In the genomic region with DNA sequence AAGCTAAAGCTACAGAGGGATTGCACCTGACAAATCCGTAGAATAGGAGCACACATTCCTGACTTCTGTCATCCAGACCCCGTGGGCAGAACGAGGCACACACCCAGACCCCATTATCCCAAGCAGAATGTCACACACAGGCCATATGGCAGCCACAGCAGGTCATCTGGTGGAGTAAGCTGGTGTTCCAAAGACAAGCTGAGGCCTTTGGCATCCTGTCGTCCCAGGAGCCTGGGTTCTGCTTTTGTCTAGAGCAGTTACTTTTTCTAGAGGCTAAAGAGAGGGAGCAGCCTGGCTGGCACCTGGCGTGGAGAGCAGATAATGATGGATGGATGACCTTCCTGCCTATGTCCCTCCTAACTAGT, we compare ENCODE assay signal across 14 mouse cellular contexts.
DNase-seq lines count a peak whose midpoint lies in the region; ATAC-seq and TF ChIP-seq lines count a peak whose summit lies in the region.
"Had no signal": no experiment of that assay in that cellular context is flagged by ENCODE, and none has a peak within 500 bp of the region (broad histone marks: within the 10 kb centered on the region; RNA-seq: fewer than 3 reads in every experiment).

No protein-coding gene starts in this region.

- H3K9ac ChIP-seq in forebrain, embryonic 11.5 days (ENCODE audit: low read length), result no peak overlapping the region
- no peak overlapping the region for H3K9ac ChIP-seq in midbrain, embryonic 15.5 days
- H3K9ac ChIP-seq: heart, embryonic 15.5 days; liver, embryonic 15.5 days; midbrain, embryonic 12.5 days had no signal

- H3K4me3 ChIP-seq in forebrain, embryonic 11.5 days (ENCODE audit: low read depth, low read length), result no peak overlapping the region
- H3K4me3 ChIP-seq in forebrain, embryonic 10.5 days, result no peak overlapping the region
- H3K4me3 ChIP-seq in midbrain, embryonic 15.5 days, result no peak overlapping the region
- H3K4me3 ChIP-seq in midbrain, embryonic 10.5 days, result no peak overlapping the region
- H3K4me3 ChIP-seq in hindbrain, embryonic 10.5 days, result no peak overlapping the region
- H3K4me3 ChIP-seq in lung, adult 2 months (replicated peaks; ENCODE audit: extremely low read depth, low read depth, low read length), result no peak overlapping the region
- H3K4me3 ChIP-seq: embryonic facial prominence, embryonic 10.5 days; heart, embryonic 15.5 days; liver, embryonic 15.5 days; midbrain, embryonic 12.5 days had no signal

- no peaks in the 10 kb centered on the region for H3K9me3 ChIP-seq in forebrain, embryonic 11.5 days (ENCODE audit: control insufficient read depth, low read length)
- H3K9me3 ChIP-seq in forebrain, embryonic 10.5 days, result no peaks in the 10 kb centered on the region
- no peaks in the 10 kb centered on the region for H3K9me3 ChIP-seq in midbrain, embryonic 15.5 days
- H3K9me3 ChIP-seq in midbrain, embryonic 10.5 days (replicated peaks), result no peaks in the 10 kb centered on the region
- no peaks in the 10 kb centered on the region for H3K9me3 ChIP-seq in hindbrain, embryonic 10.5 days
- H3K9me3 ChIP-seq: embryonic facial prominence, embryonic 10.5 days; heart, embryonic 15.5 days; liver, embryonic 15.5 days; midbrain, embryonic 12.5 days had no signal

- H3K4me1 ChIP-seq in forebrain, embryonic 11.5 days (replicated peaks; ENCODE audit: control insufficient read depth, insufficient read depth, low read length), result no peaks in the 10 kb centered on the region
- peaks cover 39% of the 10 kb centered on the region for H3K4me1 ChIP-seq in forebrain, embryonic 10.5 days
- H3K4me1 ChIP-seq in midbrain, embryonic 15.5 days, result peaks cover 8% of the 10 kb centered on the region; the same call in 1 of the 2 replicates
- H3K4me1 ChIP-seq in midbrain, embryonic 10.5 days, result peaks cover 48% of the 10 kb centered on the region
- H3K4me1 ChIP-seq in hindbrain, embryonic 10.5 days (replicated peaks), result peaks cover 34% of the 10 kb centered on the region
- H3K4me1 ChIP-seq in lung, adult 2 months (ENCODE audit: control insufficient read depth, insufficient read depth, low read length), result peaks cover 5% of the 10 kb centered on the region
- H3K4me1 ChIP-seq: liver, embryonic 15.5 days had no signal

- 26% methylated on average over 5 of the region's 5 CpGs for WGBS in forebrain, embryonic 11.5 days
- 28% methylated on average over 5 of the region's 5 CpGs for WGBS in forebrain, embryonic 10.5 days
- WGBS in midbrain, embryonic 15.5 days, result 27% methylated on average over 5 of the region's 5 CpGs
- 35% methylated on average over 5 of the region's 5 CpGs for WGBS in midbrain, embryonic 10.5 days
- WGBS in hindbrain, embryonic 10.5 days, result 28% methylated on average over 5 of the region's 5 CpGs
- WGBS in lung, adult 2 months, result 61% methylated on average over 5 of the region's 5 CpGs

- no peaks in the 10 kb centered on the region for H3K27me3 ChIP-seq in forebrain, embryonic 11.5 days (ENCODE audit: control insufficient read depth, insufficient read depth, low read length)
- peaks cover 1% of the 10 kb centered on the region; the same call in 1 of the 2 replicates for H3K27me3 ChIP-seq in forebrain, embryonic 10.5 days (ENCODE audit: poor library complexity, severe bottlenecking)
- no peaks in the 10 kb centered on the region for H3K27me3 ChIP-seq in midbrain, embryonic 15.5 days (replicated peaks)
- no peaks in the 10 kb centered on the region for H3K27me3 ChIP-seq in midbrain, embryonic 10.5 days (ENCODE audit: low read depth, poor library complexity, severe bottlenecking)
- H3K27me3 ChIP-seq in hindbrain, embryonic 10.5 days (ENCODE audit: insufficient read depth, poor library complexity, severe bottlenecking), result no peaks in the 10 kb centered on the region
- H3K27me3 ChIP-seq: heart, embryonic 15.5 days; liver, embryonic 15.5 days had no signal

- H3K27ac ChIP-seq in forebrain, embryonic 11.5 days (ENCODE audit: low read depth, low read length), result no peak overlapping the region
- no peak overlapping the region for H3K27ac ChIP-seq in forebrain, embryonic 10.5 days
- no peak overlapping the region for H3K27ac ChIP-seq in midbrain, embryonic 15.5 days
- H3K27ac ChIP-seq in midbrain, embryonic 10.5 days (replicated peaks), result no peak overlapping the region
- H3K27ac ChIP-seq in hindbrain, embryonic 10.5 days, result no peak overlapping the region
- H3K27ac ChIP-seq: embryonic facial prominence, embryonic 10.5 days; heart, embryonic 15.5 days; liver, embryonic 15.5 days; midbrain, embryonic 12.5 days had no signal

- no peak for TF ChIP-seq POLR2A in lung, adult 2 months (IDR thresholded peaks at IDR 0.05; ENCODE audit: borderline replicate concordance, extremely low read depth, low read depth, low read length)

- no peak for DNase-seq in forebrain, embryonic 11.5 days (ENCODE audit: low spot score)
- DNase-seq in forebrain, embryonic 10.5 days (ENCODE audit: extremely low spot score, low spot score), result no peak
- DNase-seq in midbrain, embryonic 10.5 days (ENCODE audit: low spot score), result no peak
- DNase-seq in hindbrain, embryonic 10.5 days (ENCODE audit: low spot score), result peak; percentile 20
- peak; percentile 28 for DNase-seq in retina, postnatal 1 day
- no peak for DNase-seq in lung, postnatal 4 days
- no peak for DNase-seq in lung, adult 2 months
- DNase-seq: adrenal gland, postnatal 36 days; kidney, adult 9 months had no signal

- no peaks in the 10 kb centered on the region for H3K36me3 ChIP-seq in forebrain, embryonic 11.5 days (ENCODE audit: control insufficient read depth, insufficient read depth, low read length)
- H3K36me3 ChIP-seq in forebrain, embryonic 10.5 days (replicated peaks), result no peaks in the 10 kb centered on the region
- H3K36me3 ChIP-seq in midbrain, embryonic 15.5 days (replicated peaks), result no peaks in the 10 kb centered on the region
- H3K36me3 ChIP-seq in midbrain, embryonic 10.5 days, result no peaks in the 10 kb centered on the region
- H3K36me3 ChIP-seq in hindbrain, embryonic 10.5 days, result no peaks in the 10 kb centered on the region
- H3K36me3 ChIP-seq: embryonic facial prominence, embryonic 10.5 days; heart, embryonic 15.5 days; liver, embryonic 15.5 days; midbrain, embryonic 12.5 days had no signal

- no peak for TF ChIP-seq CTCF in lung, adult 2 months (IDR thresholded peaks at IDR 0.05; ENCODE audit: insufficient read depth, low read length)

- ATAC-seq in forebrain, embryonic 11.5 days (replicated peaks; ENCODE audit: low FRiP score), result peak; percentile 39; the same call in 1 of the 2 replicates
- ATAC-seq in midbrain, embryonic 15.5 days (replicated peaks), result 0 out of 2 replicates have a peak, but pooled peaks have one; percentile 13

- no peak overlapping the region for H3K4me2 ChIP-seq in forebrain, embryonic 11.5 days (ENCODE audit: low read depth, low read length, severe bottlenecking)
- no peak overlapping the region for H3K4me2 ChIP-seq in midbrain, embryonic 15.5 days
- H3K4me2 ChIP-seq: heart, embryonic 15.5 days; liver, embryonic 15.5 days; midbrain, embryonic 12.5 days had no signal

Comparison
In these comparisons a context has a peak if more than half of its experiments do, and no peak if none do; other contexts are left out.
1. DNase-seq: peak in hindbrain, embryonic 10.5 days (single experiment) and retina, postnatal 1 day (single experiment); none in forebrain, embryonic 11.5 days (single experiment), forebrain, embryonic 10.5 days (single experiment), midbrain, embryonic 10.5 days (single experiment), lung, postnatal 4 days (0 of 2) and lung, adult 2 months (single experiment).